Mouse (Mus musculus) midbrain, embryonic 15.5 days (tissue): ENCODE results near the gene Vmn2r120. TPM values are rescaled to one million over a fixed set of nuclear protein-coding genes. Genes with fewer than 3 reads are reported as not detected.
"Not testable (repeated sequence)": the region's sequence is repeated elsewhere in the genome, so short reads cannot be mapped to it uniquely, and the experiment has no call there.

Experiments
- ATAC-seq: fragments of 200-750 bp; cut with Nextera tagmentation; replicated peaks from 2 replicates; pipeline ENCODE4 v1.8.0; 2017; ENCODE audit warnings: moderate TSS enrichment
- H3K27ac ChIP-seq: fragments of 300-500 bp; sonication (generic); 2 replicates; pipeline ENCODE4 v1.5.1; 2015; ENCODE audit warnings: mild to moderate bottlenecking, inconsistent platforms
- H3K27me3 ChIP-seq: fragments of 300-500 bp; sonication (generic); replicated peaks from 2 replicates; pipeline ENCODE4 v1.6.1; 2015; ENCODE audit warnings: inconsistent platforms
- H3K36me3 ChIP-seq: fragments of 300-500 bp; sonication (generic); replicated peaks from 2 replicates; pipeline ENCODE4 v1.6.1; 2015; ENCODE audit warnings: inconsistent platforms
- H3K4me1 ChIP-seq: fragments of 300-500 bp; sonication (generic); 2 replicates; pipeline ENCODE4 v1.6.1; 2015; ENCODE audit warnings: inconsistent platforms
- H3K4me2 ChIP-seq: fragments of 300-500 bp; sonication (generic); 2 replicates; pipeline ENCODE4 v1.6.1; 2015; ENCODE audit warnings: inconsistent platforms, mild to moderate bottlenecking, moderate library complexity
- H3K4me3 ChIP-seq: fragments of 300-500 bp; sonication (generic); 2 replicates; pipeline ENCODE4 v1.5.1; 2015; ENCODE audit warnings: mild to moderate bottlenecking, inconsistent platforms
- H3K9ac ChIP-seq: fragments of 300-500 bp; sonication (generic); 2 replicates; pipeline ENCODE4 v1.6.1; 2015; ENCODE audit warnings: mild to moderate bottlenecking, inconsistent platforms
- H3K9me3 ChIP-seq: fragments of 300-500 bp; sonication (generic); 2 replicates; pipeline ENCODE4 v1.6.1; 2016; ENCODE audit warnings: inconsistent platforms
- WGBS: fragments of 180-500 bp; shearing (Covaris S2); methylation state at CpG from one replicate; pipeline ENCODE4 v1.1.7; 2015; ENCODE audit warnings: mixed read lengths; 5-methylcytosine and 5-hydroxymethylcytosine counted together
- polyA plus RNA-seq: library from polyadenylated mRNA; unstranded; fragments of >200 nt; fragmentation: Nextera tagmentation; extraction: Ambion mirVana; gene quantifications from 2 replicates; pipeline ENCODE4 v1.2.1, GENCODE M21; 2015

The Vmn2r120 gene
- polyA plus RNA-seq: not detected in 2 replicates

DNA sequence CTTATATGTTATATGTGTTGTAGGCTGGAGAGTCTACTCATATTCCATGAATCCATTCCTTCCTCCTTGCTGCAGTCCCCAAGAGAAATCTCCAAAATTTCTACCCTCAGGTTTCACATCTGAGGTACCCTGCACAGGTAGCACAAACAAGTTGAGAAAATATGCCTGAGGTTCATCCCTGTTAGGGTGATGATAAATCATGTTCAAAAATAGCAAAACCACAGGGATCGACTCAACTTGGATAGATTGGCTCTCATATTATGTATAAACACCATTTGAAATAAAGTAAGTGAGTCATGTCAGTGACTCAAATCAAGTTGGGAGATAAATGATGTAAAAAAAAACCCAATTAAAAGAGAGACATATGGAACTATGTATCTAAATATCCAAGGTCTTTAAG, at the start of gene Vmn2r120:
Gene Vmn2r120 (minus strand): TSS at position 101 of the 400 bp plus-strand sequence.
- WGBS: 89% methylated on average over 1 of the region's 1 CpGs
- H3K4me3 ChIP-seq: no peak within 1 kb of the TSS
- H3K27ac ChIP-seq: no peak within 1 kb of the TSS
- H3K4me1 ChIP-seq: no peaks in the 10 kb centered on the region
- no peak for ATAC-seq
- no peaks in the 10 kb centered on the region for H3K9me3 ChIP-seq
- H3K9ac ChIP-seq: no peak within 1 kb of the TSS
- no peaks in the 10 kb centered on the region for H3K27me3 ChIP-seq
- no peak within 1 kb of the TSS for H3K4me2 ChIP-seq
- H3K36me3 ChIP-seq: no peaks in the 10 kb centered on the region

DNA sequence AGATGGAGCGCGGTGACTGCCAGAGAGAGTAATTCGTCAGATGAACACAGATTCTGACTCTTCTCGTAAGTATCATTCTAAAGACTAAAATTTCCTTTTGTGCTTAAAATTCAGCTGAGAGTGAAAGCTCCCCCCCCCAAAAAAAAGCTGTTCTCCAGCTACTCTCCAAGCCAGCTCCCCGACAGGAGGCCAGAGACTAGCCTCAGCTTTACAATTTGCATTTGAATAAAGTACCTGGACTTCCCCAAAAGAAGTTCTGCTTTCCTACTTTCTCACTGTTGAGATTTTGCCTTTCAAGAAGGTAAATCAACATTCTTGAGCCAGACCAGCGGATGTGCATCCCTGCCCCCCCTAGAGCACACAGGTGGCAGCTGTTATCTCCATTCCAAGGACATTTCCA, 42.0 kb upstream of the Vmn2r120 start:
- H3K27me3 ChIP-seq, ATAC-seq, H3K4me3 ChIP-seq, H3K9ac ChIP-seq, H3K4me2 ChIP-seq, H3K9me3 ChIP-seq, H3K27ac ChIP-seq, H3K4me1 ChIP-seq, H3K36me3 ChIP-seq: not testable (repeated sequence)
- WGBS: 78% methylated on average over 6 of the region's 6 CpGs

DNA sequence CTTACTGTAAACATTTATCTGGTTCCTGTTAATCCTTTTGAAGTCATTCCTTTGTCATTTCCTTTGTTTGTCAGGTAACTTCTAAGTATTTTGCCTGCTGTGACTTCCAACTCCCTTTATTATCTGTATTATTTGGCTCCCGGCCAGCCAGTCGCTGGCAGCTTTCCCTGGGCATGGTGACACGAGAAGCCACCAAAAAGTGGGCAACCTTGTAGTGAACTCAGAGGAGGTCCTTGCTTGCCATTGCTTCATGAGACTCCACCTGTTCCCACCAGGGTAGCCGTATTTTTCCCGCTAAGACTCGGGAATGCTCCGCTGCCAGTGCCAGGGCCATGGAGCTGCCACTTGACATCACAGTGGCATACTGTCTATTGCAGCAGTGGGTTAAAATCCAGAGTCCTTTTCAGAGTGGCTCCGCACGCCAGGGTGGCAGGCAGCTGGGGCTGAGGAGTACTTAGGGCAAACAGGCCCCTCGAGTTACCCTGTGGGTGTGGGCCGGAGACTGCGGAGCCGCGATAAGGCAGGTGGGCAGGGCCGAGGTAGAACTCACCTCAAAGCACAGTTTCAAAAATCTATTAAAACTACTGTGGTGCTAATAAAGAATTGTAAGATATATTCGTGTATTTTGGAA, 28.9 kb upstream of the Vmn2r120 start:
- H3K9ac ChIP-seq: no peak overlapping the region
- no peaks in the 10 kb centered on the region for H3K27me3 ChIP-seq
- H3K4me1 ChIP-seq: no peaks in the 10 kb centered on the region
- H3K4me2 ChIP-seq: no peak overlapping the region
- no peaks in the 10 kb centered on the region for H3K36me3 ChIP-seq
- WGBS: 73% methylated on average over 16 of the region's 16 CpGs
- no peak overlapping the region for H3K4me3 ChIP-seq
- H3K27ac ChIP-seq: no peak overlapping the region
- ATAC-seq: no peak
- no peaks in the 10 kb centered on the region for H3K9me3 ChIP-seq

Other genes starting within 250 kb of the Vmn2r120 start
- 3.9 and 4.5 TPM in 2 replicates for gene Adgre1, start 186.8 kb downstream of the Vmn2r120 start, polyA plus RNA-seq
- not detected in 2 replicates for gene Gm21834, start 196.7 kb upstream of the Vmn2r120 start, polyA plus RNA-seq
- 3.2 and 3.6 TPM in 2 replicates for gene Cntnap5c, start 224.1 kb upstream of the Vmn2r120 start, polyA plus RNA-seq